Mouse (Mus musculus) heart, adult 9 months (tissue): ENCODE data around the gene Dcn.

Experiments
- DNase-seq, 2 experiments: peaks; one replicate each; pipeline ENCODE4 v3.0.0; 2022; ENCODE audit warnings: low spot score in 2 of 2

Gene Dcn

DNA sequence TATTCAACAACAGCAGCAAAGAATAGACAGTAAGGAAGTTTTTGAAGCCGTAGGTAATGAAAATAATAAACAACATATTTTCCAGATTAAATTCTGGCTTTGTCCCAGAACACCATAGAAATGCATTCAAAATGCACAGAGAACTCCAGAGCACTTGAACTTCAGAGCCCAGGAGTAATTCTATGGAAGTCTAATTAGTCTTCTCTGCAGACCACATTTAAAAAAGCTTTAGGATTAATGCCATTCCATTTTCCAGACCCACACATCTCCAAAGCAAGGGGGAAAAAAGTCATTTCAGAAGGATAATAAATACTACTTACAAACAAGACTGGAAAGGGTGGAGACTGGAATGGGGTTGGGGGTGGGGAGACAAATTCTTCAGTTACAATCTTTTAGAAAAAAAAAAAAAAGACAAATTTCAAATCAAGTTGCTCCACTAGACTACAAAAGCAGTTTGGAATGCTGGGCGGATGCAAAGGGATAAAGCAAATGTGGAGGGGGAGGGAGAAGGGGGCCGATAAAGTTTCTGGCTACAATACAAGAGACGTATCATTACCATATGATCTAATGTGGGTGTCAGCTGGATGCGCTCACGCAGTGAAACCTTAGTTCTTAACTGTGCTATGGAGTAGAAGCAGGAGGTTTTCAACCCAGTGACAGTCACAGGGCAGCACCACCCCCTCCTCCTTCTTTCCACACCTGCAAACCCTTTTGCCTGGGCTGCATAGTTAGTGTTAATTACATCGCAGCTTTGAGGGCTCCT lies at the start of gene Dcn:
TSS of gene Dcn (plus strand) at position 606 of the 763 bp plus-strand sequence.
- peak; percentile 70 to 74 for DNase-seq

GRCm38 (mm10) chr10:97436662-97437061 lies 42.7 kb upstream of the Dcn start:
- DNase-seq = peak in 1 of 2 experiments; percentile 25

GRCm38 (mm10) chr10:97442300-97442699 lies 37.1 kb upstream of the Dcn start:
- no peak for DNase-seq

GRCm38 (mm10) chr10:97446486-97446885 lies 32.9 kb upstream of the Dcn start:
- DNase-seq = no peak

DNA sequence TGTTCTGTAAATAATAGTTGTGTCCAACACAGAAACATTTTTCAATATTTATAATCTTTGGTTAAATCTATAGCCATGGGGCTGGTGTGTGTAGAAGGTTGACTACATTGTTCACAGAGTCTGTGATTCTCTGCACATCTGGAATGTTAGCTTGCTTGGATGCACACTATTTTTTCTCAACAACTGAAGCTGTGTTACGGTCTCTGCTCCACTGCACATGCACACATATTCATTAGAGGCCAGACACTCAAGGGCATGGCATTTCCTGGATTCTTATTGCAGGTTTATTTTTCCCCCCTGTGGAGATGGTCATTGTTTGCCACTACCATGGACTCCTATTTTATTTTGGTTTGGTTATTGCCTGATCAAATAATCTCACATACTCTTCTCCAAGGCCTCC lies 26.5 kb upstream of the Dcn start:
- DNase-seq = no peak

DNA sequence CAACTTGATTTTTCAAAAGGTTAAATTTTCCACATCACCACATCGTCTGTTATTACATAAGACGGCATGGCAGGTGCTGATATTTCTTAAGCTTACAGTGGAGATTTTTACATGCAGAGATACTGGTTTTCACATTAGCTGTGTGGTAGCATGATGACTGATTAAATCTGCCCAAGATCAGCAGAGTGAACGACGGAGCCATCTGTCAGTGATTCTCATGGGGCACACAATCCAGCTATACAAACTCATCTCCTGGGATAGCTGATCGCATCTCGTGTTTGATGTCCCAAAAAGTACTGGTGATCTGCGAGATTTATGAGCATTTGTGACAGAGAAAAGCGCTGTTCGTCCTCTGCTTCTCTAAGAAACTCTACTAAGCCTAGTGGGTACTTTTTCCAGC lies 25.9 kb upstream of the Dcn start:
- no peak for DNase-seq

GRCm38 (mm10) chr10:97456993-97457392 lies 22.4 kb upstream of the Dcn start:
- no peak for DNase-seq

GRCm38 (mm10) chr10:97466818-97467217 lies 12.6 kb upstream of the Dcn start:
- no peak for DNase-seq

DNA sequence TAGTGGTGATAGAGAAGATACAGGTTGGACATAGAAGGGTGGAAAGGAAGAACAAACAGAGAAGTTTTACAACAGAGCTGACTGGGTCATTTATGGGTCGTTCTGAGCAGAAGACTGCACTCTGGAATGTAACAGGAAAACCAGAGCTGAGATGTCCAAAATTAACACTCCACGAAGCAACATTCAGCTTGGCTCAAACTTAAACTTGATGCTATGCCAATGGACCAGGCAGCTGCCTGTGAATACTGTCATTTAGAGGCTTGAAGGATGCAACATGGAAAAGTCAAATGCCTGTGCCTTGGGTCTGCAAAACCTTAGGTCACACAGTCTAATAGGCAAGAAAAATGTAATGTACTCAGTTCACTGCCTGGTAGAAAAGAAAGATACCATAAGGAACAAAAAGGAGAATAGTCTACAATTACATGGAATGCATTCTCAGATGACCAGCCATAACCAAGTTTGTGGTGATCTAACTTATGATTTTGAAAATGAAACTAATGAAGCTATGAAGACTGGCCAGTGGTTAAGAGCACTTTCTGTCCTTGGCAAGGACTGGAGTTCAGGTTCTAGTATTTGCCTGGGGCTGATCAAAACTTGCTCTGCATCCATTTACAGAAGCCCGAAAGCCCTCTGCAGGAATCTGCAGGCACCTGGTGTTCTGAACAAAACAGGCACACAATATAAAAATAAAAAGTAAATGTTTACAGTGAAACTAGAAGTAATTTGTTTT lies 9.8 kb upstream of the Dcn start:
- DNase-seq = peak; percentile 59 to 77

- no peak for DNase-seq
These were observed 3.9 kb upstream of the Dcn start for GRCm38 (mm10) chr10:97475460-97475859.

DNA sequence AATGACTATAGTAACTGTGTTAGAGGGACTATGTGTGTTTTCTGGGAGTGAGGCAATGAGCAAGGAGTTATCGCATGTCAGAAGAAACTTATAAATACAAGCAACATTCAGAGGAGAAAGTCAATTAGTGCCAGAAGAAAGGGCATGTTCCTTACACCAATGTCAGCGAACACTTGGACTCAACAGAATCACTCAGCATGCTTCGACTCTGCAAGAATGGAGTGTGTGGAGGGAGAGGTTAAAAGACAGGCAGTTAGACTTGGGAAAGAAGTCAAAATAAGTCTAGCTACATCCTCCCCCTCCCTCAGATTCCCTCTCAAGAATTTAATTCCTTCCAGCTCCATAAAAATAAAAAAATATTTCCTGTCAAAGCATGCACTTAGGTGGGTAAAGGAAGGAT lies 1.1 kb upstream of the Dcn start:
- no peak for DNase-seq

DNA sequence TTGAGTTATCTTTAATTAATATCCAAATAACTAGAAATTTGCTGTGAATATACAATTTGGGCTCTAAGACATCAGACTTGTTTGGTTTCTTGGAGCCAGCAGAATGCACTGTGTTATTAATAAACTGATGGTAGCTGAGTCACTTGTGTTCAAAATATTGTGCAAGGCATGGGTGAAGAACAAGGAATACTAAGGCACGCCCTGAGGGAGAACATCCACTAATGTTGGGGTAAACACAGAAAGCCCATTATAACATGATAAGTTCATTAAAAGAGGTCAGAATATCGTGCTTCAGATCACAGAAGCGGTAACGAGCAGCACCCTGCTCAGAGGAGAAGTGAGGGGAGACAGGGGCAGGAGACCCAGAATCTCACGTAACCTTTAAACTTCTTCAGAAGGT lies 2.7 kb downstream of the Dcn start:
- no peak for DNase-seq

DNA sequence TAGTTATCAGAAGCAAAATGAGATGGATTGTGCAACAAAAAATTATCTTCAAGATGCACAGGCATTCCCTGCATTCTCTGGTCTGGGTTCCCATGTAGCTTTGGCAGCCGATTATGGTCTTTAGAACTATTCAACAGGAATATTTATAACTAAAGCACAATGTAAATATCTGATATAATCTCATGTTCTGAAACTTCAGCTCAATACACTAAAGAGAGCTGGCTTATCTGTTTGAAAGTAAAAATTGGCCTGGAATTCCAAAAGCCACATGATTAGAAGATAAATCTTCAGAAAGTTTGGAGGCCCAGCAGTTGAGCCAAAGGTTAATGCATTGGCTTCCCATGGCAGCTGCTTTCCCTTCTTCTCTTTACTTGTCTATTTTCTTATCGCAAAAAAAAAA lies 4.6 kb downstream of the Dcn start:
- DNase-seq = no peak

- no peak for DNase-seq
These were observed 5.7 kb downstream of the Dcn start for GRCm38 (mm10) chr10:97485151-97485550.

DNA sequence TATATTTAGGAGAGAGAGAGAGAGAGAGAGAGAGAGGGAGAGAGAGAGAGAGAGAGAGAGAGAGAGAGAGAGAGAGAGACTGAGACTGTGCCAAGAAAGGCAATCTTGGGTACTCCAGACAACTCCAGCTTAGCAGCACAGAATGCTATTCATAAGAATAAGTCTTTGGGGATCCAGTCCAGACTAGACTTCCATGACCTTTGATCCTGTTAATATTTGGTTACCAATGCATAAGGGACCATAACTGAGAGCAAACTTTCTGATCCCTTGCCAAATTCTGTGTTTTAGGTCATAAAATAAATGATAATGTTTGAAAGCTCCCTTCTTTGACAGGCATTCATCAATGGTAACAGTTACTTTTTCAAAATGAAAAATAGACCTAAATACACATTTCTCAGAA lies 6.7 kb downstream of the Dcn start:
- no peak for DNase-seq

- DNase-seq = no peak
These were observed 8.0 kb downstream of the Dcn start for GRCm38 (mm10) chr10:97487269-97487989.

DNA sequence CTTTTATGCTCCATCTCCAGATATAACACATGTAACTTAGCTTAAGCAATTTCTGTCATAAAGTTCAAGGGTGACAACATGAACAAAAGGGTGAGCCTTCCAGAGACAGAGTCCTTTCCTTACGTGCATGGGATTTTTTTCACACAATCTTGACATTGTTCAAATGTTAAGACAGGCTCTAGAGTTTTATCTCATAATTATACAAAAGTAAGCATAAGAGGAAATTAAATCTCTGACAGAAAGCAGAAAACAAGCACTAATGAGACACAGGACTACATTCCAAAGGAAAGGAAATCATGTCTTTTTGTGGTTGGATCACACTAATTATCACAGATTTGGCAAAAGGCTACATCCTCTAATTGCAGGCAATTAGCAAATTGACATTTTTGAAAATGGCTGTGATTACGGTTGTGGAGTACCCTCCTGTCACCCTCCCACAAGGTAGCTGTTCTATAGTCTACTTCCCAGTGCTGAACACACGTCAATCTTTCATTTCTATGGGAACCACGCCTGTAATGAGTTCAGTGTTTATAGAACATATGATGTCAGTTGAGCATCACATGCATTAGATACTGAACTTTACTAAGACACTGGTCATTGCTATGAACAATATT lies 13.1 kb downstream of the Dcn start:
- no peak for DNase-seq

DNA sequence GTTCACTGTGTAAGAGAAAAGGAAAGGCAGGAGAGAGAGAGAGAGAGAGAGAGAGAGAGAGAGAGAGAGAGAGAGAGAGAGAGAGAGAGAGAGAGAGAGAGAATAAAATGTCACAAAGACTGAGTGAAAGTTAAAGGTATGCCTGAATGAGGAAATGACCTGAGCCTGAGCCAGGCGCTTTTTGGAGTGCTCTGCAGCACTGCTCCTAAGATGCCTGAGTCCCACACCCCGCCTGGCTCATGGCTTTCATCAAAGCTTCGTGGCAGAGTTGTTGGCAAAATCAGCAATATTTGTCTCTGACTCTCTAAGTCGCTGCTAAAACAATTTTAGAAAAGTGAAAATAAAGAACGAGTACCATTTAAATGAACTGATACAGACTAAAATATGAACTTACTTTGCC lies 18.2 kb downstream of the Dcn start:
- no peak for DNase-seq

DNA sequence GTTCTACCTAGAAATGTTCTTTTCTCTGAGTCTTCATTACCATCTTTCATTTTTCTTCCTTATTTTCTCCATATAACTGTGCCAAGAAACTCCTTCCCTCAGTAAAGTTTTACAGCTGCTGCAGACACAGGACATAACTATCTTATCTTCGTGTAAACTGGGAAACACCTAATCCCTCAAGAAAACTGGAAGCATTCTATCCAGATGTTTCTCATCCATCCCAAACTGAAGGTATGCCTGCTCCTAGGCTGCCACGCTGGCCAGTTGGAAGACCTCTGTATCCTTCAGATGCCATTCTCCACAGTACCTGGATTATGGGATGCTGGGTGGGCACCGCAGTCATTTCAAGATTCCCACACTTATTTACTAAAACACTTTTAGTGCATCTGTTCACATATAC lies 44.0 kb downstream of the Dcn start:
- DNase-seq = peak in 1 of 2 experiments; percentile 27

GRCm38 (mm10) chr10:97535697-97536096 lies 56.3 kb downstream of the Dcn start:
- DNase-seq = no peak

DNA sequence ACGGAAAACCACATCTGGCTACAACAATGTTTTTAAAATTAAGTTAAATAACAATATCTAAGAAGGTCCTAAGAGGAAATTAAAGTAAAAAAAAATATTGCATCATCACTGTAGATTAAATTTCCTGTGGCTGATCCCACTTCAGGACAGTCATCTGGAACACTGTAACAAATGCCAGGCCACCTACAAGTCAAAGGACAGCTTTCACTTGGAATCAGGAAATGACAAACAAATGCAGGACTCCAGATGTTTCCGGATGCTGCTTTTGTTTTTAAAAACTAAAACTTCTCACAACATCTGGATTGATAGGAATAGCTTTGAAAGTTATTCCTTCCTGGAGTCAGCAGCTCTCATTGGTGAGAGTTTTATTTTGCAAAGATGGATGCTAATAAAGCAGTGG lies 57.5 kb downstream of the Dcn start:
- DNase-seq = peak; percentile 44 to 73

DNA sequence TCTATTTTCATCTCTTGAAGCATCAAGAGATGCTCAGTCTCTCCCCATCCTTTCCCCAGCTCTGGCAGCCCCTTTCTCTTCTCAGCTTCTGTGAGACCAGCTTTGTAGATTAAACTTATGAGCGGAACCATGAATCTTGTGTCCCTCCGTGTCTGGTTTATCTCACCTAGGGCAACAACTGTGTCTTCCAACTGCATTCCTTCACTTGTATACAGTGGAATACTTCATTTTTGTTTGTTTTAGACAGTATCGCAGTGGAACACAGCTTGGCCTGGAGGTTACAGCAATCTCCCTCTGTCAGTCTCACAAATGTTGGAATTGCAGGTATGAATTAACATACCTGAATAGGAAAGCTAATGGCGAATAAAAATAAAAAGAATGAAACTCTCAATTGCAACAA lies 58.8 kb downstream of the Dcn start:
- DNase-seq = no peak
